Mouse (Mus musculus): ENCODE measurements around the gene Ctnnbl1. TPM values are rescaled to one million over a fixed set of nuclear protein-coding genes. Genes with fewer than 3 reads are reported as not detected.

Gene Ctnnbl1
- polyA plus RNA-seq, 1 experiment from 2014 or later, result 88.6 TPM

GRCm38 (mm10) chr2:157936676-157937075 lies 199.5 kb downstream of the Ctnnbl1 start:
- DNase-seq (ENCODE audit: low spot score) (no peak), ATAC-seq (ENCODE audit: insufficient number of reproducible peaks, low FRiP score, low TSS enrichment, low read depth) (no peak)
- Histone ChIP-seq H3K9me3 (ENCODE audit: control insufficient read depth, low read length) (no peaks in the 10 kb centered on the region), H3K27me3 (ENCODE audit: control insufficient read depth, insufficient read depth, low read length) (peaks cover 12% of the 10 kb centered on the region; the same call in 1 of the 2 replicates), H3K9ac (ENCODE audit: low read length) (no peak overlapping the region), H3K4me3 (ENCODE audit: low read depth, low read length) (no peak overlapping the region), H3K36me3 (ENCODE audit: control insufficient read depth, insufficient read depth, low read length) (no peaks in the 10 kb centered on the region), H3K4me1 (ENCODE audit: control insufficient read depth, insufficient read depth, low read length) (peaks cover 12% of the 10 kb centered on the region), H3K27ac (replicated peaks; ENCODE audit: low read depth, low read length) (no peak overlapping the region), H3K4me2 (ENCODE audit: low read depth, severe bottlenecking) (no peak overlapping the region)
- WGBS, result 74% methylated on average over 4 of the region's 4 CpGs

- H3K4me1 ChIP-seq (ENCODE audit: control insufficient read depth, insufficient read depth, low read length), result peaks cover 21% of the 10 kb centered on the region
- no peak overlapping the region for H3K9ac ChIP-seq (ENCODE audit: low read length)
- DNase-seq (ENCODE audit: low spot score) (no peak), ATAC-seq (ENCODE audit: insufficient number of reproducible peaks, low FRiP score, low TSS enrichment, low read depth) (no peak)
- H3K9me3 ChIP-seq (ENCODE audit: control insufficient read depth, low read length), result no peaks in the 10 kb centered on the region
- 0 out of 2 replicates have a peak overlapping the region, but pooled peaks have one; percentile 12 for H3K4me3 ChIP-seq (ENCODE audit: low read depth, low read length)
- peak overlapping the region; percentile 37; the same call in 1 of the 2 replicates for H3K4me2 ChIP-seq (ENCODE audit: low read depth, severe bottlenecking)
- H3K27ac ChIP-seq (replicated peaks; ENCODE audit: low read depth, low read length), result no peak overlapping the region
- peaks cover 17% of the 10 kb centered on the region for H3K27me3 ChIP-seq (ENCODE audit: control insufficient read depth, insufficient read depth, low read length)
- 1% methylated on average over 18 of the region's 18 CpGs for WGBS
- no peaks in the 10 kb centered on the region for H3K36me3 ChIP-seq (ENCODE audit: control insufficient read depth, insufficient read depth, low read length)
These were observed 203.5 kb downstream of the Ctnnbl1 start for GRCm38 (mm10) chr2:157940586-157941185.

Other genes starting within 250 kb of the Ctnnbl1 start
- 1,283 and 1,480 TPM in 2 replicates for gene Nnat, start 177.3 kb upstream of the Ctnnbl1 start, polyA plus RNA-seq (2014; fragmentation: Nextera tagmentation; extraction: Ambion mirVana)
- 73.8 and 76.0 TPM in 2 replicates for gene Blcap, start 166.1 kb upstream of the Ctnnbl1 start, polyA plus RNA-seq (2014; fragmentation: Nextera tagmentation; extraction: Ambion mirVana)
- gene Vstm2l, start 177.3 kb downstream of the Ctnnbl1 start, polyA plus RNA-seq (2014; fragmentation: Nextera tagmentation; extraction: Ambion mirVana), result 0.14 TPM in 1 of 2 replicates, not detected in the other